19 mouse cellular contexts compared by ENCODE assay signal in the genomic region with DNA sequence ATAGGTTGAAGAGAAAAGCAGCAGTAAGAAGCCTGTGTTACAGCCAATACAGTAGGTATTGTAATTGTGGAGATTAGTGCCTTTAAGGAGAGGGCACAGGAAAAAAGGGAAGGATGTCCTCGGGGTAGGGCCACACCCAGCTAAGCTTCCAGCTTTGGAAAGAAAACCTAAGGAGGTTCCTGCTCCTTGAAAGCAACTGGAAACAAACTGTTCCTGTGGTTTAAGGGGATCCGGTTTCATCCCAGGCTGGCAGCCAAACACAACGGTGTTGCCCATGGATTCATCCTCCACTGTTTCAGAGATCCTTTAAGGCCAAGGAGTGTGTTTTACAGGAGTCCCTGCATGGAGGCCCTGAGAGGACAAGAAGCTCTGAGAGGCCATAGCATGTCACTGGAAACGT.
DNase-seq lines count a peak whose midpoint lies in the region; ATAC-seq and TF ChIP-seq lines count a peak whose summit lies in the region.
"Had no signal": no experiment of that assay in that cellular context is flagged by ENCODE, and none has a peak within 500 bp of the region (broad histone marks: within the 10 kb centered on the region; RNA-seq: fewer than 3 reads in every experiment).

No protein-coding gene starts in this region.

- H3K4me2 ChIP-seq in hindbrain, embryonic 12.5 days (replicated peaks), result no peak overlapping the region
- H3K4me2 ChIP-seq: liver, embryonic 13.5 days; midbrain, embryonic 11.5 days had no signal

- peak overlapping the region; percentile 35 for H3K27ac ChIP-seq in gastrocnemius, adult 2 months
- H3K27ac ChIP-seq in hindbrain, embryonic 12.5 days, result no peak overlapping the region
- H3K27ac ChIP-seq: hindbrain, embryonic 10.5 days; liver, embryonic 13.5 days had no signal

- no peak overlapping the region for H3K9ac ChIP-seq in hindbrain, embryonic 12.5 days
- H3K9ac ChIP-seq: liver, embryonic 13.5 days had no signal

- whole genome bisulfite sequencing in hindbrain, embryonic 12.5 days, result 66% methylated on average over 4 of the region's 4 CpGs

- peaks cover 6% of the 10 kb centered on the region; the same call in 1 of the 2 replicates for H3K4me1 ChIP-seq in hindbrain, embryonic 12.5 days

- intact Hi-C loops in gastrocnemius, adult 2 months (cut with DNase I), result no loop called here
- intact Hi-C loops in gastrocnemius, postnatal 14 days (cut with DNase I; ENCODE audit: low total_unique reads), result no loop called here

- H3K4me3 ChIP-seq in gastrocnemius, adult 2 months, result no peak overlapping the region
- H3K4me3 ChIP-seq in hindbrain, embryonic 12.5 days, result no peak overlapping the region
- H3K4me3 ChIP-seq: hindbrain, embryonic 10.5 days; liver, embryonic 13.5 days had no signal

- no peak for DNase-seq in gastrocnemius, adult 2 months
- DNase-seq in gastrocnemius, postnatal 14 days, result no peak
- DNase-seq in 3T3-L1 (ENCODE audit: low read depth, low spot score), result peak; percentile 43
- DNase-seq in lung, postnatal 4 days, result peak; percentile 19 to 49
- DNase-seq in layer of hippocampus, adult 8-10 months (ENCODE audit: low spot score in 2 of 2), result no peak
- DNase-seq in MN1 (ENCODE audit: low spot score), result no peak
- DNase-seq: adrenal gland, adult 8-10 months; cerebellum, adult 8-10 months; gastrocnemius, postnatal 10 days; kidney, postnatal 4 days; layer of hippocampus, adult 9-11 months; liver, embryonic 13.5 days had no signal

- no peaks in the 10 kb centered on the region for H3K27me3 ChIP-seq in hindbrain, embryonic 12.5 days
- H3K27me3 ChIP-seq: liver, embryonic 13.5 days; Patski had no signal

- ATAC-seq in granulocyte monocyte progenitor cell, adult 5-6 weeks (replicated peaks; ENCODE audit: poor library complexity, severe bottlenecking), result 0 out of 2 replicates have a peak, but pooled peaks have one; percentile 16
- no peak for ATAC-seq in hindbrain, embryonic 12.5 days (ENCODE audit: low FRiP score)
- ATAC-seq: forebrain, embryonic 14.5 days; intestine, postnatal 0 days; Patski had no signal

- H3K36me3 ChIP-seq in hindbrain, embryonic 12.5 days, result no peaks in the 10 kb centered on the region
- H3K36me3 ChIP-seq: hindbrain, embryonic 10.5 days; liver, embryonic 13.5 days had no signal

- TF ChIP-seq CTCF in gastrocnemius, adult 2 months (IDR thresholded peaks at IDR 0.05), result no peak

- no peaks in the 10 kb centered on the region for H3K9me3 ChIP-seq in hindbrain, embryonic 12.5 days (replicated peaks)
- H3K9me3 ChIP-seq: liver, embryonic 13.5 days had no signal

Comparison
In these comparisons a context has a peak if more than half of its experiments do, and no peak if none do; other contexts are left out.
1. DNase-seq: peak in 3T3-L1 (single experiment) and lung, postnatal 4 days (2 of 2); none in gastrocnemius, adult 2 months (single experiment), gastrocnemius, postnatal 14 days (single experiment), layer of hippocampus, adult 8-10 months (0 of 2) and MN1 (single experiment).